Mouse (Mus musculus) forebrain, embryonic 11.5 days (tissue): ENCODE results near the gene Bnc2. TPM values are rescaled to one million over a fixed set of nuclear protein-coding genes. Genes with fewer than 3 reads are reported as not detected.

ENCODE experiments used
- ATAC-seq: fragments of 200-750 bp; cut with Nextera tagmentation; replicated peaks from 2 replicates; pipeline ENCODE4 v1.8.0; 2017; ENCODE audit warnings: moderate TSS enrichment; ENCODE audit not compliant: low FRiP score
- DNase-seq: peaks from one replicate; pipeline ENCODE4 v3.0.0-alpha.2; 2017; ENCODE audit warnings: low spot score
- H3K27ac ChIP-seq: fragments of 300-500 bp; sonication (generic); 2 replicates; pipeline ENCODE4 v1.5.1; 2014; ENCODE audit warnings: low read depth, low read length
- H3K27me3 ChIP-seq: fragments of 300-500 bp; sonication (generic); 2 replicates; pipeline ENCODE4 v1.6.1; 2014; ENCODE audit warnings: mild to moderate bottlenecking, low read length, mixed read lengths; ENCODE audit not compliant: control insufficient read depth, insufficient read depth
- H3K36me3 ChIP-seq: fragments of 300-500 bp; sonication (generic); 2 replicates; pipeline ENCODE4 v1.6.1; 2014; ENCODE audit warnings: mild to moderate bottlenecking, low read length, moderate library complexity, mixed read lengths; ENCODE audit not compliant: control insufficient read depth, insufficient read depth
- H3K4me1 ChIP-seq: fragments of 300-500 bp; sonication (generic); replicated peaks from 2 replicates; pipeline ENCODE4 v1.6.1; 2014; ENCODE audit warnings: low read length, mixed read lengths; ENCODE audit not compliant: control insufficient read depth, insufficient read depth
- H3K4me2 ChIP-seq: fragments of 300-500 bp; sonication (generic); 2 replicates; pipeline ENCODE4 v1.6.1; 2014; ENCODE audit warnings: low read depth, mild to moderate bottlenecking, low read length, moderate library complexity, mixed read lengths; ENCODE audit not compliant: severe bottlenecking
- H3K4me3 ChIP-seq: fragments of 300-500 bp; sonication (generic); 2 replicates; pipeline ENCODE4 v1.5.1; 2014; ENCODE audit warnings: low read depth, low read length
- H3K9ac ChIP-seq: fragments of 300-500 bp; sonication (generic); 2 replicates; pipeline ENCODE4 v1.6.1; 2014; ENCODE audit warnings: low read length
- H3K9me3 ChIP-seq: fragments of 300-500 bp; sonication (generic); 2 replicates; pipeline ENCODE4 v1.6.1; 2016; ENCODE audit warnings: low read length, mixed read lengths; ENCODE audit not compliant: control insufficient read depth
- WGBS: fragments of 180-500 bp; shearing (Covaris S2); extraction: QIAGEN DNeasy Blood & Tissue Kit; methylation state at CpG from one replicate; pipeline ENCODE4 v1.1.7; 2014; 5-methylcytosine and 5-hydroxymethylcytosine counted together
- polyA plus RNA-seq: library from polyadenylated mRNA; unstranded; fragments of >200 nt; fragmentation: Nextera tagmentation; extraction: Ambion mirVana; gene quantifications from 2 replicates; pipeline ENCODE4 v1.2.1, GENCODE M21; 2014

Bnc2 gene
- polyA plus RNA-seq, 1 experiment from 2014 or later: 7.5 TPM

- H3K27ac ChIP-seq: no peak overlapping the region
- H3K4me1 ChIP-seq: no peaks in the 10 kb centered on the region
- H3K4me2 ChIP-seq: no peak overlapping the region
- ATAC-seq (no peak), DNase-seq (no peak)
- no peak overlapping the region for H3K9ac ChIP-seq
- H3K27me3 ChIP-seq: no peaks in the 10 kb centered on the region
- H3K9me3 ChIP-seq: no peaks in the 10 kb centered on the region
- H3K4me3 ChIP-seq: no peak overlapping the region
- no peaks in the 10 kb centered on the region for H3K36me3 ChIP-seq
These were observed 28.5 kb downstream of the Bnc2 start for GRCm38 (mm10) chr4:84646576-84646975.

GRCm38 (mm10) chr4:84639166-84639565 lies 35.9 kb downstream of the Bnc2 start:
- Histone ChIP-seq H3K4me1 (peaks cover 4% of the 10 kb centered on the region; the same call in 1 of the 2 replicates), H3K9me3 (no peaks in the 10 kb centered on the region), H3K36me3 (no peaks in the 10 kb centered on the region), H3K27ac (no peak overlapping the region), H3K9ac (no peak overlapping the region), H3K4me3 (no peak overlapping the region), H3K4me2 (no peak overlapping the region), H3K27me3 (peaks cover 4% of the 10 kb centered on the region; the same call in 1 of the 2 replicates)
- no peak for ATAC-seq
- DNase-seq: no peak
- WGBS: 78% methylated on average over 6 of the region's 6 CpGs

DNA sequence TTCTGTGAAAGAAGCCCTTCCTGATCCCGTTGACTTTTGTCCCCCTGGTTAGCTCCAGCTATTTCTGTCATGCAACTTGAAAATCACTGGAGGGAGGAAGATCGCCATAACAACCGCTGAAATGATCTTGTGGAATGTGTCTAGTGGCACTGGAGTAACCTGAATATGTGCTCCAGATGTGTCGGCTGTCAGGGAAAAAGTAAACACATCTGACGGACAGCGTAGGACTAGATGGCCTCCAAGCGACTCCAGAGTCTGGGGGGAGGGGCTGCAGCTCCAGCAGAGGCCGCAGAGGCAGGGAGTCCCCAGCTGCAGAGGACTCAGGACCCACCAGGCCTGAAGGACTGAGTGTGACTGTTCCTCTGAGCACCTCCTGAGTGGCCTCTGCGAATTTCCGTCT lies 37.4 kb downstream of the Bnc2 start:
- Histone ChIP-seq H3K27me3 (peaks cover 4% of the 10 kb centered on the region; the same call in 1 of the 2 replicates), H3K9me3 (no peaks in the 10 kb centered on the region), H3K4me3 (no peak overlapping the region), H3K4me1 (peaks cover 4% of the 10 kb centered on the region; the same call in 1 of the 2 replicates), H3K9ac (no peak overlapping the region), H3K4me2 (peak overlapping the region; percentile 6; the same call in 1 of the 2 replicates), H3K27ac (no peak overlapping the region), H3K36me3 (no peaks in the 10 kb centered on the region)
- 2% methylated on average over 10 of the region's 10 CpGs for WGBS
- peak; percentile 61 for ATAC-seq
- DNase-seq: peak; percentile 69

DNA sequence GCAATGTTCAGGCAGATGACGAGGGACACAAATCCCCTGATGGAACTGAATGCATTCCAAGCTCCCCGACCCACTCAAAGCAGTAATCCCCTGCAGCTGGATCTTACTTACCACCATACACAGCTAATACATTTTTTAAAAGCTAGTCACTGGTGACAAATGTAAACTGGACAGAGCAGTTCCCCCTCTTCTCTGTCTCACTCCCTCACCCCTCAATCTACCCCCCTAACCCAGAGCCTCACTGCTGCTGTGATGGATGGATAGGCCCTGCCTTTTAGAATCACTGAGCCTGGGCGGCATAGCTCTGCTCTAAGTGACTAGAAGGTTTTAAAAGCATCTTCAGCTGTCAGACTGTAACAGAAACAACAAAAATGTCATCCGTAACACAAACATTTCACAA lies 40.3 kb downstream of the Bnc2 start:
- H3K4me3 ChIP-seq: no peak overlapping the region
- peaks cover 4% of the 10 kb centered on the region; the same call in 1 of the 2 replicates for H3K27me3 ChIP-seq
- ATAC-seq: no peak
- H3K27ac ChIP-seq: no peak overlapping the region
- no peak overlapping the region for H3K4me2 ChIP-seq
- H3K4me1 ChIP-seq: peaks cover 4% of the 10 kb centered on the region; the same call in 1 of the 2 replicates
- no peak overlapping the region for H3K9ac ChIP-seq
- no peaks in the 10 kb centered on the region for H3K36me3 ChIP-seq
- WGBS: 29% methylated on average over 4 of the region's 4 CpGs
- DNase-seq: no peak
- H3K9me3 ChIP-seq: no peaks in the 10 kb centered on the region

GRCm38 (mm10) chr4:84633991-84634390 lies 41.1 kb downstream of the Bnc2 start:
- no peaks in the 10 kb centered on the region for H3K36me3 ChIP-seq
- 89% methylated on average over 1 of the region's 1 CpGs for WGBS
- no peak overlapping the region for H3K4me2 ChIP-seq
- DNase-seq (no peak), ATAC-seq (no peak)
- no peak overlapping the region for H3K27ac ChIP-seq
- H3K9ac ChIP-seq: no peak overlapping the region
- H3K4me3 ChIP-seq: no peak overlapping the region
- H3K4me1 ChIP-seq: peaks cover 4% of the 10 kb centered on the region; the same call in 1 of the 2 replicates
- H3K27me3 ChIP-seq: peaks cover 4% of the 10 kb centered on the region; the same call in 1 of the 2 replicates
- H3K9me3 ChIP-seq: no peaks in the 10 kb centered on the region

GRCm38 (mm10) chr4:84632832-84633789 lies 42.0 kb downstream of the Bnc2 start:
- DNase-seq (no peak), ATAC-seq (no peak)
- Histone ChIP-seq H3K4me1 (peaks cover 4% of the 10 kb centered on the region; the same call in 1 of the 2 replicates), H3K4me3 (no peak overlapping the region), H3K9me3 (no peaks in the 10 kb centered on the region), H3K27me3 (peaks cover 4% of the 10 kb centered on the region; the same call in 1 of the 2 replicates), H3K9ac (no peak overlapping the region), H3K27ac (no peak overlapping the region), H3K4me2 (no peak overlapping the region), H3K36me3 (no peaks in the 10 kb centered on the region)
- WGBS: 81% methylated on average over 12 of the region's 12 CpGs

- WGBS: 93% methylated on average over 7 of the region's 7 CpGs
- DNase-seq (no peak), ATAC-seq (no peak)
- Histone ChIP-seq H3K9me3 (no peaks in the 10 kb centered on the region), H3K27ac (no peak overlapping the region), H3K36me3 (no peaks in the 10 kb centered on the region), H3K27me3 (no peaks in the 10 kb centered on the region), H3K4me2 (no peak overlapping the region), H3K9ac (no peak overlapping the region), H3K4me3 (no peak overlapping the region), H3K4me1 (no peaks in the 10 kb centered on the region; the same call in 1 of the 2 replicates)
These were observed 47.5 kb downstream of the Bnc2 start for GRCm38 (mm10) chr4:84627616-84628015.

- Histone ChIP-seq H3K27me3 (no peaks in the 10 kb centered on the region), H3K27ac (no peak overlapping the region), H3K4me1 (no peaks in the 10 kb centered on the region), H3K9me3 (no peaks in the 10 kb centered on the region), H3K9ac (no peak overlapping the region), H3K4me3 (no peak overlapping the region), H3K36me3 (no peaks in the 10 kb centered on the region), H3K4me2 (no peak overlapping the region)
- DNase-seq: no peak
- 85% methylated on average over 5 of the region's 5 CpGs for WGBS
- no peak for ATAC-seq
These were observed 51.8 kb downstream of the Bnc2 start for GRCm38 (mm10) chr4:84623312-84623711.
